Mouse (Mus musculus): ENCODE measurements around the gene Rbp7. TPM values are rescaled to one million over a fixed set of nuclear protein-coding genes. Genes with fewer than 3 reads are reported as not detected.
"Not testable (repeated sequence)": the region's sequence is repeated elsewhere in the genome, so short reads cannot be mapped to it uniquely, and the experiment has no call there.

Gene Rbp7
- total RNA-seq, 1 experiment from 2014 or later = not detected

DNA sequence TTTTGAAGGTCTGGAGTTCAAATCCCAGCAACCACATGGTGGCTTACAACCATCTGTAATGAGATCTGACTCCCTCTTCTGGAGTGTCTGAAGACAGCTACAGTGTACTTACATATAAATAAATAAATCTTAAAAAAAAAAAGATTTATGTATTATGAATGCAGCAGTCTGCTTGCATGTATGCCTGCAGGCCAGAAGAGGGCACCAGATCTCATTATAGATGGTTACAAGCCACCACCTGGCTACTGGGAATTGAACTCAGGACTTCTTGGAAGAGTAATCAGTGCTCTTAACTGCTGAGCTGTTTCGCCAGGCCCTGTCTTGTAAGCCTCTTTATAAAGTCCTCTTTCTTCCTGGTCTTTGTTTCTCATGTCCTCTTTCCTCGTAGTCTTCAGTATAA is 5.7 kb upstream of the Rbp7 start:
- not testable (repeated sequence) for ATAC-seq (replicated peaks in 1 of 2; ENCODE audit: insufficient read depth in 1 of 2, low FRiP score in 2 of 2, low TSS enrichment in 1 of 2, low read depth in 1 of 2, poor library complexity in 2 of 2, severe bottlenecking in 2 of 2)

GRCm38 (mm10) chr4:149459425-149459824 is 4.6 kb upstream of the Rbp7 start:
- ATAC-seq (replicated peaks in 1 of 2; ENCODE audit: insufficient read depth in 1 of 2, low FRiP score in 2 of 2, low TSS enrichment in 1 of 2, low read depth in 1 of 2, poor library complexity in 2 of 2, severe bottlenecking in 2 of 2) = no peak

- no peak for ATAC-seq (replicated peaks in 1 of 2; ENCODE audit: insufficient read depth in 1 of 2, low FRiP score in 2 of 2, low TSS enrichment in 1 of 2, low read depth in 1 of 2, poor library complexity in 2 of 2, severe bottlenecking in 2 of 2)
These were observed 3.7 kb upstream of the Rbp7 start for GRCm38 (mm10) chr4:149458526-149458925.

GRCm38 (mm10) chr4:149457831-149458430 is 3.2 kb upstream of the Rbp7 start:
- no peak for ATAC-seq (replicated peaks in 1 of 2; ENCODE audit: insufficient read depth in 1 of 2, low FRiP score in 2 of 2, low TSS enrichment in 1 of 2, low read depth in 1 of 2, poor library complexity in 2 of 2, severe bottlenecking in 2 of 2)

DNA sequence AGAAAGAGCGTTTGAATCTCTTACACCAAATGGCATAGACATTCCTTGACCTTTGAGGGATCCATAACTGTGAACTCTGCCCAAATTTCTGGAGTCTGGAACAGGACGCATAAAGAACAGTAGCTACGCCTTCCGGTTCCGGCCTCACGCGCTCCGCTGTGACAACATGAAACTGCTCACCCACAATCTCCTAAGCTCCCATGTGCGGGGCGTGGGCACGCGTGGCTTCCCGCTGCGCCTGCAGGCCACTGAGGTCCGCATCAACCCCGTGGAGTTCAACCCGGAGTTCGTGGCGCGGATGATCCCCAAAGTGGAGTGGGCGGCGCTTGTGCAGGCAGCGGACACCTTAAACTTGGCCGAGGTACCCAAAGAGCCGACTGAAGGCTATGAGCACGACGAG is 2.4 kb upstream of the Rbp7 start:
- ATAC-seq (replicated peaks in 1 of 2; ENCODE audit: insufficient read depth in 1 of 2, low FRiP score in 2 of 2, low TSS enrichment in 1 of 2, low read depth in 1 of 2, poor library complexity in 2 of 2, severe bottlenecking in 2 of 2) = peak; percentile 70 to 84

DNA sequence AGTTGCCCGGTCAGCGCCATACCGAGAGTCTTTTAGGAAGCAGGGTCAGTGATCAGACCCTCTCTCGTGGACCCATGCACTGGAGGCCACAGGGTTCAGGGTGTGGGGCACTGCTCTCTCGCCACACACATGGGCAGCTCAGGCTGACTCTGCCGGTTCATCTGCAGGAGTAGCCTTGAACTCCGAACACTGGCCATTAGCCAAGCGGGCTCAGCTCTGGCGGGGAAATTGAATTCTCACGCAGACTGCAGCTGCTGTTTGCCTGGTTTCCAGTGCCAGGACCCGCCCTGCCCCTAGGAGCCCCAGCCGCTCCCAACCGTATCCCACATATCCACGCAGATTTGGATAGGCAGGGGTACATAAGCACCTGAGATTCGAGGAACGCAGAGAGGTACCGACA is 515 bp downstream of the Rbp7 start:
- no peak for ATAC-seq (replicated peaks in 1 of 2; ENCODE audit: insufficient read depth in 1 of 2, low FRiP score in 2 of 2, low TSS enrichment in 1 of 2, low read depth in 1 of 2, poor library complexity in 2 of 2, severe bottlenecking in 2 of 2)

- no peak for ATAC-seq (replicated peaks in 1 of 2; ENCODE audit: insufficient read depth in 1 of 2, low FRiP score in 2 of 2, low TSS enrichment in 1 of 2, low read depth in 1 of 2, poor library complexity in 2 of 2, severe bottlenecking in 2 of 2)
These were observed 1.1 kb downstream of the Rbp7 start for GRCm38 (mm10) chr4:149453656-149454055.

DNA sequence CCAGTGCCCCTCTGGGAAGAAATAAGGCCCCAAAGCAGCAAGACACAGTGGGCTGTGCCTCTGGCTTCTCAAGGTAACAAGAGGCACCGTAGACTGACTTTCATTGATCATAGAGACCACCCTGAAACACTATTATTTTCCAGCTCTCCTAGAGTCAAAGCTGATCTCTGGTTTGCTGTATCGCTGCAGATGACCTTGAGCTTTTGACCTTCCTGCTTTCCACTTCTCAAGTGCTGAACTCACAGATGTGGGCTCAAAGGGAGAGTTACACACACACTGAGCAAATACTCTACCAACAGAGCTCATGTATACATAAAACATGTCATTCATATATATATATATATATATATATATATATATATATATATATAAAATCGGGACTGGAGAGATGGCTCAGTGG is 4.1 kb downstream of the Rbp7 start:
- ATAC-seq (replicated peaks in 1 of 2; ENCODE audit: insufficient read depth in 1 of 2, low FRiP score in 2 of 2, low TSS enrichment in 1 of 2, low read depth in 1 of 2, poor library complexity in 2 of 2, severe bottlenecking in 2 of 2) = no peak

DNA sequence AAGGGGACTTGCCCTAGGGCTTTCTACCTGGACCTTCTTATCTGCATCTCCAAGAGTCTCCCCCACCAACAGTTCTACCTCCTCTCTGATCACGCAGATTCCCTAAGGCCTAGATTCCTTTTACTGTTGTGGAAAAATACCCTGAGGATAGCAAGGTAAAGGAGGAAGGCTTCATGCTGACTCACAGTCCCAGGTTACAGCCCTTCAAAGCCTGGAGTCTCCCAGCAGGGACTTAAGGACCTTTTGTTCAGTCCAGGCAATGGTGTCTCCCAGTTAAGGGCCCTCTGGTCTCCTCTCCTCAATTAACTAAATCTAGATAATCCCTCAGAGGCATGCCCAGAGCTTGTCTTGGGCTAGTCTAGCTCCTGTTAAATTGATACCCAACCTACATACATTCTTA is 8.5 kb downstream of the Rbp7 start:
- ATAC-seq (replicated peaks in 1 of 2; ENCODE audit: insufficient read depth in 1 of 2, low FRiP score in 2 of 2, low TSS enrichment in 1 of 2, low read depth in 1 of 2, poor library complexity in 2 of 2, severe bottlenecking in 2 of 2) = no peak

- ATAC-seq (replicated peaks in 1 of 2; ENCODE audit: insufficient read depth in 1 of 2, low FRiP score in 2 of 2, low TSS enrichment in 1 of 2, low read depth in 1 of 2, poor library complexity in 2 of 2, severe bottlenecking in 2 of 2) = peak in 1 of 2 experiments; percentile 33; a peak in 1 of 4 replicates
These were observed 8.9 kb downstream of the Rbp7 start for GRCm38 (mm10) chr4:149445868-149446267.

DNA sequence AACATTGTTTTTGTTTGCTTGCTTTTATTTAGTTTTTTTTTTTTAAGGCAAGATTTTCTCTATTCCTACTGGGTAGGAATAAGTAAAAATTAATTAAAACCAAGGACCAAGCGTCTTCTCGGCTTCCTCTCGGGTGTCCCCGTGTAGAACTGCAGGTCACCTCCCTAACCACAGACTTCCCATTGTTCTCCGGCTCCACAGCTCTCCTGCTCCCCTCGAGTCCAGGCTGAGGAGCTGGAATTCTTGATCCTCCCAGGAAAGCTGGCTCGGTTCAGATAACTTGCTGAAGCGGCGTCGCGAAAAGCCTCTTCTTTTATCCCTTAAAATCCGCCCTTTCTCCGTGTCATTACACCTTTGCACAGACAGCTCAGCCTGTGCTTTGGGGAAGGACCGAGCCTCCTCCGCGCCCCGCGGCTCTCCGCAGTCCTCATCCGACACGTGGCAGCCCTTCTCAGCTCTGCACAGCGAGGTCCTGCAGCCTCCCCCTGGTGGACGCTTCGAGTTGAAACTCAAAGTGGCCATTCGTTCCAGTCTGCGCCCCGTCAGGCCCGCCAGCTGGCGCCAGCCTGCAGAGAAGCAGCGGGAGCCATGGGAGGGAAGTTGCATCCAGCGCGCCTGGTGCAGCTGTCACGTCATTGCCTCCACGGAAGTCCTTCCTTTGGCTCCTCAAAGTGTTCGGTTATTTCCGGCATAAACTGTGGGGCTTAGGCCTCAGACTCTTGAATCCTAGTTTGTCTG is 9.6 kb downstream of the Rbp7 start:
- peak; percentile 99 for ATAC-seq (replicated peaks in 1 of 2; ENCODE audit: insufficient read depth in 1 of 2, low FRiP score in 2 of 2, low TSS enrichment in 1 of 2, low read depth in 1 of 2, poor library complexity in 2 of 2, severe bottlenecking in 2 of 2)

- no peak for ATAC-seq (replicated peaks in 1 of 2; ENCODE audit: insufficient read depth in 1 of 2, low FRiP score in 2 of 2, low TSS enrichment in 1 of 2, low read depth in 1 of 2, poor library complexity in 2 of 2, severe bottlenecking in 2 of 2)
These were observed 10.3 kb downstream of the Rbp7 start for GRCm38 (mm10) chr4:149444465-149444864.

DNA sequence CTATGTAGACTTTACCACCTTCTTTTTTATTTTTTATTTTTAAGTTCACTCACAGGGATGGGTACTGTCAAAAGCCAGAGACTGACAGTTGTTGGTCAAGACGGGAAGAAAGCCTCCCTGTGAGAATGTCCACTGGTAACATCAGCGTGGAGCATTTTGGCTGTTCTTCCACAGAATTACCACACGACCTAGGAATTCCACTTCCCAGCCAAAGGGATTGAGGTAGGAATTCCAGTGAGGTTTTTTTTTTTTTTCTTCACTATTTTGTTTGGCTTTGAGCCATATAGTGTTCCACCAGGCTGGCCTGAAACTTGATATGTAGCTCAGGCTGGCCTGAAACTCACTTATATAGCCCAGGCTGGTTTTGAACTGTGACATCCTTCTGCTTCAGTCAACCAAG is 12.3 kb downstream of the Rbp7 start:
- no peak for ATAC-seq (replicated peaks in 1 of 2; ENCODE audit: insufficient read depth in 1 of 2, low FRiP score in 2 of 2, low TSS enrichment in 1 of 2, low read depth in 1 of 2, poor library complexity in 2 of 2, severe bottlenecking in 2 of 2)

GRCm38 (mm10) chr4:149440576-149440975 is 14.2 kb downstream of the Rbp7 start:
- no peak for ATAC-seq (replicated peaks in 1 of 2; ENCODE audit: insufficient read depth in 1 of 2, low FRiP score in 2 of 2, low TSS enrichment in 1 of 2, low read depth in 1 of 2, poor library complexity in 2 of 2, severe bottlenecking in 2 of 2)

- ATAC-seq (replicated peaks in 1 of 2; ENCODE audit: insufficient read depth in 1 of 2, low FRiP score in 2 of 2, low TSS enrichment in 1 of 2, low read depth in 1 of 2, poor library complexity in 2 of 2, severe bottlenecking in 2 of 2) = not testable (repeated sequence)
These were observed 22.9 kb downstream of the Rbp7 start for GRCm38 (mm10) chr4:149431887-149432286.

- no peak for ATAC-seq (replicated peaks in 1 of 2; ENCODE audit: insufficient read depth in 1 of 2, low FRiP score in 2 of 2, low TSS enrichment in 1 of 2, low read depth in 1 of 2, poor library complexity in 2 of 2, severe bottlenecking in 2 of 2)
These were observed 25.2 kb downstream of the Rbp7 start for GRCm38 (mm10) chr4:149429592-149429991.

DNA sequence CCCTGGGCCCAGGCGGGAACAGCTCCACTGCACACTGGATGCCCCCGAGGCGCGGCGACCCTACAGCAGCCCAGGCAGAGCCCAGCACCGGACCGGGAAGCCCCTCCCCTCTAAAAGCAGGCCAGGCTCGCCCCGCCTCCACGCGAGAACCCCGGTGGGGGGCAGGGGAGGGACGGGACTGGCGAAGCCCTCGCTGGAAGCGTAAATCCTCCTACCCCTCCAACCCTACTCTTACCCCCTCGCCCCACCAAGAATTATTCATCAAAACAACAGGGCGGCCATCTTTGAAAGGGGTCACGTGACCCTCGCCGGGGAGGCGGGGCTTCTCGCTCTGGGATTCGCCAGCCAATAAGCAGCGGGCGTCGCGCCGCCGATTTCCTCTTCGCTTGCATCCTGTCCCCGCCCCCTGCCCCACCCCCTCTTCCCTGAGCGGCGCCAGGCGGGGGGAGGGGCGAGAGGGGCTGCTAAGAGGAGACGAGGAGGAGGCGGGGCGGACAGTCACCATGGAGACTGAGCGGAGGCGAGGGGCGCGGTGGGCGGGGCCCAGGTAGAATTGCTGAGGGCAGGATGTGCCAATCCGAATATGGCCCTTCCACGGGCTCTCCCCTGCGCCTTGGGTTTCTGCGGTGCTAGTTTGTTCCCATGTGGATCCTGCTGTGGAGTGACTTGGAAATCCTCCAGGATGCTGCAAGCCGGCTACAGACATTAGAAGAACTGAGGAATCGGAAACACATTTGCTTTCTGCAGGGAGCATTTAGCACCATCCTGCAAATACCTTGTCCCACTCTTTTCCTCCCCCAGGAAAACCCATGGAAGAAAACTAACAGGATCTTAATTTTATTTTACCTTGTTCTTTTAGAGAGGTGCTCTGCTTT is 28.2 kb downstream of the Rbp7 start, which contains the start of gene Ube4b:
Ube4b (minus strand) TSS at position 425 of the 875 bp plus-strand sequence.
- peak; percentile 80 to 93 for ATAC-seq (replicated peaks in 1 of 2; ENCODE audit: insufficient read depth in 1 of 2, low FRiP score in 2 of 2, low TSS enrichment in 1 of 2, low read depth in 1 of 2, poor library complexity in 2 of 2, severe bottlenecking in 2 of 2)

DNA sequence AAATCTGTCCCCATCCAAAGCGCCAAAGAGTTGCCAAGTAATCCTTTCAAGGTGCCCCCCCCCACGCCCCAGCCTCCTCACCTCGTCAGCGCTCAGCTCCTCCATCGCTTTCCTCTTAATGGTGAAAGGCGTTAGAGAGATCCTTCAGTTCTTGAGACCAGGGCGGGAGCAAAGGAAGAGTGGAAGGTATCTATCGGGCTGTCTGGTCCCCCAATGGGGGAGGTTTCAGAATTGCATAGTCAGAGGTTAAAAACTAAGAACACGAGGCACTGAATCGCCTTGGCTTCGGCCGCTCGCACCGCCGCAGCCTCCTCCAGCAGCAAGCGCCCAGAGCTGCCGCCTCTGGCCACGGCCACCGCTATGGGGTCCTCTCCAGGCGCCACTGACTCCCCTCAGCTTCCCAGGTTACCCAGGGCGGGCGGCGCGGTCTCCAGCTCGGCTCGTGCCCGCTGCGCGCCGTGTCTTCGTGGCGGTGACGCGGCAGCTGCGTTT is 28.9 kb downstream of the Rbp7 start:
- peak in 1 of 2 experiments; percentile 36; a peak in 2 of 4 replicates for ATAC-seq (replicated peaks in 1 of 2; ENCODE audit: insufficient read depth in 1 of 2, low FRiP score in 2 of 2, low TSS enrichment in 1 of 2, low read depth in 1 of 2, poor library complexity in 2 of 2, severe bottlenecking in 2 of 2)

Data from hematopoietic stem cell, adult 5-6 weeks (primary cell).